Comparison of ENCODE assay signal across 7 mouse cellular contexts in the genomic region with DNA sequence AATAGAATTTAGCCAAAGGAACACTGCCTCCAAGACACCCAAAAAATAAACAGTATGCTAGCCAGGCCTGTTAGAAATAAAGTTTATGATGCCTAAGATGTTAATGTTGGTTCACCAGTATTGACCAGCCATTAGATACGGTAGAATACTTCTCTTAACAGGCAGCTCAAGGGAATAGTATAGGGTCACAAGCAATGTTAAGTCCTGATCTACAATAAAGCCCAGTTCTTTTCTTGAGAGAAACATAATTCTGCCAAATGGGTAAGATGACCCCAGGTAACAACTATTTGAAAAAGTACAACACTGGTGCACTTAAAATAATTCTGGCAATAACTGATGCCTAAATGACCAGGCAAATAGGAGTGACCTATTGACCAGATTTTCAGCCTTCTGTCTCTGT. TPM values are rescaled to one million over a fixed set of nuclear protein-coding genes. Genes with fewer than 3 reads are reported as not detected.
DNase-seq lines count a peak whose midpoint lies in the region; ATAC-seq lines count a peak whose summit lies in the region.

No protein-coding gene starts in this region.

- no peak for ATAC-seq in megakaryocyte, adult 5-6 weeks (ENCODE audit: poor library complexity, severe bottlenecking)
- no peak for ATAC-seq in forebrain, embryonic 15.5 days (replicated peaks)
- no peak for ATAC-seq in limb, embryonic 15.5 days (ENCODE audit: insufficient number of reproducible peaks, low FRiP score, low TSS enrichment, low read depth)
- ATAC-seq in stomach, embryonic 15.5 days (ENCODE audit: insufficient read depth, low FRiP score, low read depth): no peak

- peaks cover 67% of the 10 kb centered on the region for H3K4me1 ChIP-seq in megakaryocyte, embryonic 14.5 days
- H3K4me1 ChIP-seq in forebrain, embryonic 15.5 days: peaks cover 24% of the 10 kb centered on the region
- H3K4me1 ChIP-seq in limb, embryonic 15.5 days: peaks cover 5% of the 10 kb centered on the region; the same call in 1 of the 2 replicates
- no peaks in the 10 kb centered on the region for H3K4me1 ChIP-seq in stomach, embryonic 15.5 days

- H3K27me3 ChIP-seq in megakaryocyte, embryonic 14.5 days (replicated peaks): no peaks in the 10 kb centered on the region
- no peaks in the 10 kb centered on the region for H3K27me3 ChIP-seq in forebrain, embryonic 15.5 days
- no peaks in the 10 kb centered on the region for H3K27me3 ChIP-seq in limb, embryonic 15.5 days
- H3K27me3 ChIP-seq in stomach, embryonic 15.5 days (replicated peaks): no peaks in the 10 kb centered on the region

- H3K9me3 ChIP-seq in megakaryocyte, embryonic 14.5 days: no peaks in the 10 kb centered on the region
- H3K9me3 ChIP-seq in forebrain, embryonic 15.5 days: no peaks in the 10 kb centered on the region
- no peaks in the 10 kb centered on the region for H3K9me3 ChIP-seq in limb, embryonic 15.5 days
- H3K9me3 ChIP-seq in stomach, embryonic 15.5 days: no peaks in the 10 kb centered on the region

- peak overlapping the region; percentile 96 for H3K4me3 ChIP-seq in megakaryocyte, embryonic 14.5 days (replicated peaks)
- peak overlapping the region; percentile 77 for H3K4me3 ChIP-seq in forebrain, embryonic 15.5 days
- H3K4me3 ChIP-seq in limb, embryonic 15.5 days: peak overlapping the region; percentile 88
- H3K4me3 ChIP-seq in stomach, embryonic 15.5 days (replicated peaks): 0 out of 2 replicates have a peak overlapping the region, but pooled peaks have one; percentile 82

- 0 out of 2 replicates have a peak overlapping the region, but pooled peaks have one; percentile 57 for H3K9ac ChIP-seq in forebrain, embryonic 15.5 days (replicated peaks)
- H3K9ac ChIP-seq in limb, embryonic 15.5 days: no peak overlapping the region; the same call in 1 of the 2 replicates
- no peak overlapping the region for H3K9ac ChIP-seq in stomach, embryonic 15.5 days

- DNase-seq in left cerebral cortex, postnatal 25 days (ENCODE audit: low spot score in 2 of 2): no peak
- DNase-seq in gastrocnemius, postnatal 4 days (ENCODE audit: low spot score in 2 of 2): no peak

- H3K36me3 ChIP-seq in megakaryocyte, embryonic 14.5 days (replicated peaks; ENCODE audit: low read length): peaks cover 6% of the 10 kb centered on the region
- no peaks in the 10 kb centered on the region for H3K36me3 ChIP-seq in forebrain, embryonic 15.5 days
- no peaks in the 10 kb centered on the region for H3K36me3 ChIP-seq in limb, embryonic 15.5 days
- no peaks in the 10 kb centered on the region for H3K36me3 ChIP-seq in stomach, embryonic 15.5 days

- peak overlapping the region; percentile 88; the same call in 1 of the 2 replicates for H3K27ac ChIP-seq in forebrain, embryonic 15.5 days (replicated peaks)
- no peak overlapping the region for H3K27ac ChIP-seq in limb, embryonic 15.5 days
- peak overlapping the region; percentile 81; the same call in 1 of the 2 replicates for H3K27ac ChIP-seq in stomach, embryonic 15.5 days

- H3K4me2 ChIP-seq in forebrain, embryonic 15.5 days (replicated peaks): peak overlapping the region; percentile 49
- H3K4me2 ChIP-seq in limb, embryonic 15.5 days: peak overlapping the region; percentile 51
- H3K4me2 ChIP-seq in stomach, embryonic 15.5 days: peak overlapping the region; percentile 58

- WGBS in forebrain, embryonic 15.5 days: 88% methylated on average over 1 of the region's 1 CpGs
- 91% methylated on average over 1 of the region's 1 CpGs for WGBS in limb, embryonic 15.5 days
- 92% methylated on average over 1 of the region's 1 CpGs for WGBS in stomach, embryonic 15.5 days

- intact Hi-C loops in left cerebral cortex, postnatal 25 days (cut with DNase I): no loop called here

RNA-seq across cellular contexts. Expression of a gene that starts 0.7 kb away (rescaled TPM):
- 0.52 and 5.0 TPM in 2 replicates for polyA plus RNA-seq in megakaryocyte, embryonic 14.5 days (2012; ENCODE audit: insufficient read depth, low replicate concordance)
- total RNA-seq in megakaryocyte, adult 5-6 weeks (2015): 288 and 309 TPM in 2 replicates
- 305 and 338 TPM in 2 replicates for total RNA-seq in megakaryocyte, adult 5-6 weeks (2017)
- 391 and 417 TPM in 2 replicates for polyA plus RNA-seq in forebrain, embryonic 15.5 days (2015; fragmentation: Nextera tagmentation; extraction: Ambion mirVana)
- polyA plus RNA-seq in limb, embryonic 15.5 days (2015; fragmentation: Nextera tagmentation; extraction: Ambion mirVana): 297 and 300 TPM in 2 replicates
- polyA plus RNA-seq in stomach, embryonic 15.5 days (2015; fragmentation: Nextera tagmentation; extraction: Ambion mirVana): 259 and 270 TPM in 2 replicates
- 100 to 1,000 TPM; 150 to 160 TPM for total RNA-seq in left cerebral cortex, postnatal 25 days (2021)
- total RNA-seq in gastrocnemius, postnatal 4 days (2021): 100 to 1,000 TPM; 109 to 130 TPM

RNA-seq across cellular contexts. Expression of a gene that starts 24.6 kb away (rescaled TPM):
- polyA plus RNA-seq in megakaryocyte, embryonic 14.5 days (2012; ENCODE audit: insufficient read depth, low replicate concordance): 0.99 and 9.1 TPM in 2 replicates
- total RNA-seq in megakaryocyte, adult 5-6 weeks (2015): 28.5 and 28.6 TPM in 2 replicates
- total RNA-seq in megakaryocyte, adult 5-6 weeks (2017): 25.4 and 25.8 TPM in 2 replicates
- 36.0 and 36.6 TPM in 2 replicates for polyA plus RNA-seq in forebrain, embryonic 15.5 days (2015; fragmentation: Nextera tagmentation; extraction: Ambion mirVana)
- polyA plus RNA-seq in limb, embryonic 15.5 days (2015; fragmentation: Nextera tagmentation; extraction: Ambion mirVana): 19.9 and 22.2 TPM in 2 replicates
- polyA plus RNA-seq in stomach, embryonic 15.5 days (2015; fragmentation: Nextera tagmentation; extraction: Ambion mirVana): 20.5 and 21.2 TPM in 2 replicates
- 10 to 100 TPM; 29.2 to 35.4 TPM for total RNA-seq in left cerebral cortex, postnatal 25 days (2021)
- total RNA-seq in gastrocnemius, postnatal 4 days (2021): 10 to 100 TPM in 1 of 2 experiments, 1 to 10 TPM in 1; 8.9 to 14.2 TPM

RNA-seq across cellular contexts. Expression of a gene that starts 60.0 kb away (rescaled TPM):
- polyA plus RNA-seq in megakaryocyte, embryonic 14.5 days (2012; ENCODE audit: insufficient read depth, low replicate concordance): 21.9 and 66.1 TPM in 2 replicates
- total RNA-seq in megakaryocyte, adult 5-6 weeks (2015): 119 TPM in 2 replicates
- 121 and 162 TPM in 2 replicates for total RNA-seq in megakaryocyte, adult 5-6 weeks (2017)
- 253 and 276 TPM in 2 replicates for polyA plus RNA-seq in forebrain, embryonic 15.5 days (2015; fragmentation: Nextera tagmentation; extraction: Ambion mirVana)
- 267 and 321 TPM in 2 replicates for polyA plus RNA-seq in limb, embryonic 15.5 days (2015; fragmentation: Nextera tagmentation; extraction: Ambion mirVana)
- 499 and 561 TPM in 2 replicates for polyA plus RNA-seq in stomach, embryonic 15.5 days (2015; fragmentation: Nextera tagmentation; extraction: Ambion mirVana)
- total RNA-seq in left cerebral cortex, postnatal 25 days (2021): 10 to 100 TPM; 89.7 to 93.5 TPM
- 100 to 1,000 TPM; 106 to 109 TPM for total RNA-seq in gastrocnemius, postnatal 4 days (2021)

Comparison
In these comparisons a context has a peak if more than half of its experiments do, and no peak if none do; other contexts are left out.
1. RNA of a gene that starts 0.7 kb away (polyA plus RNA-seq): 391 to 417 TPM in forebrain, embryonic 15.5 days, 297 to 300 TPM in limb, embryonic 15.5 days and 259 to 270 TPM in stomach, embryonic 15.5 days; 0.52 to 5.0 TPM in megakaryocyte, embryonic 14.5 days; every median in the first group is over 10 times any median in the second.
2. Peak in every context shown above with its lines, with median percentiles within 50 percentile points of each other: H3K4me3 ChIP-seq and H3K4me2 ChIP-seq.